Mouse (Mus musculus): ENCODE results near the gene Zdhhc12. TPM values are rescaled to one million over a fixed set of nuclear protein-coding genes. Genes with fewer than 3 reads are reported as not detected.
A peak's percentile ranks its signal among the peaks of the same experiment; 100 is the strongest.

Zdhhc12 gene
- polyA plus RNA-seq, 1 experiment from 2014 or later: 32.0 TPM

DNA sequence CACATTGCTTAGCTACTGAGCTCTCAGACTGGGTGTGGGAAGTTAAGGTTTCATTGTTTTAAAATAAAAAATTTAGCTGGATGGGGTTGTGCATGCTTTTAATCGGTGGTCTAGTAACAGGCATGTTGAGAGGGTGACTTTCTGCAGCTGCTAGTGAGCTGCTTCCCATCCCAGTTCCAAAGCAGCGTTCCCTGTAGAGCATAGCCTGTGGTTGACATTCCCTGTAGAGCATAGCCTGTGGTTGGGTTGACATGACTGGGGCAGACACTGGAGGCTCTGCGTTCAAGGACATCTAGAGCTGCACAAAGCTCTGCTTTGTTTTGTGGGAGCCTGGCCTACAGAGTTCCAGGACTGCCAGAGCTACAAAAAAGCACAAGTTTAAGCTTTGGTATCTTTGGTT is 20.2 kb downstream of the Zdhhc12 start:
- H3K27me3 ChIP-seq (ENCODE audit: control insufficient read depth, insufficient read depth, low read depth, low read length): no peaks in the 10 kb centered on the region
- peaks cover 6% of the 10 kb centered on the region for H3K4me1 ChIP-seq (replicated peaks; ENCODE audit: control insufficient read depth, insufficient read depth, low read length)
- H3K4me3 ChIP-seq (ENCODE audit: low read length): no peak overlapping the region
- WGBS: 79% methylated on average over 3 of the region's 3 CpGs
- peaks cover 22% of the 10 kb centered on the region for H3K36me3 ChIP-seq (ENCODE audit: control insufficient read depth, insufficient read depth, low read length)
- H3K9me3 ChIP-seq (ENCODE audit: control insufficient read depth, low read length): no peaks in the 10 kb centered on the region
- ATAC-seq (ENCODE audit: low read depth): no peak
- no peak overlapping the region for H3K9ac ChIP-seq (ENCODE audit: low read length)
- no peak overlapping the region for H3K4me2 ChIP-seq (ENCODE audit: low read depth, low read length)
- no peak overlapping the region for H3K27ac ChIP-seq (ENCODE audit: low read length)

DNA sequence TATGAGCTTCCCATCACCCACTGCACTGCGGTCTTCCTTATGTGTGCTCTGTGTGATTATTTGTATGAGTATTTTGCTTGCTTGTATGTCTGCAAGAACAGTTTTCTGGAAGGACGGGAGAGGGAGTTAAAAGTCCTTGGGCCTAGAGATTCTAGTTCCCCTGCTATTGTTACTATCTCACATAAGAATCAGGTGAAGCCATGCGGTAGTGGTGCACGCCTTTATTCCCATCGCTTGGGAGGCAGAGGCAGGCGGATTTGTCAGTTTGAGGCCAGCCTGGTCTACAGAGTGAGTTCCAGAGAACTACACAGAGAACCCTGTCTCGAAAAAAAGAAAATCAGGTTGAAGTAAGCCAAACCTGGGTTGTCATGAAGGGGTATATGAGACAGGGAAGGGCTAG is 20.6 kb downstream of the Zdhhc12 start:
- H3K4me1 ChIP-seq (replicated peaks; ENCODE audit: control insufficient read depth, insufficient read depth, low read length): peaks cover 7% of the 10 kb centered on the region
- no peak for ATAC-seq (ENCODE audit: low read depth)
- H3K27ac ChIP-seq (ENCODE audit: low read length): no peak overlapping the region
- no peak overlapping the region for H3K4me2 ChIP-seq (ENCODE audit: low read depth, low read length)
- H3K9me3 ChIP-seq (ENCODE audit: control insufficient read depth, low read length): no peaks in the 10 kb centered on the region
- 79% methylated on average over 7 of the region's 7 CpGs for WGBS
- no peak overlapping the region for H3K9ac ChIP-seq (ENCODE audit: low read length)
- H3K36me3 ChIP-seq (ENCODE audit: control insufficient read depth, insufficient read depth, low read length): peaks cover 22% of the 10 kb centered on the region
- no peaks in the 10 kb centered on the region for H3K27me3 ChIP-seq (ENCODE audit: control insufficient read depth, insufficient read depth, low read depth, low read length)
- no peak overlapping the region for H3K4me3 ChIP-seq (ENCODE audit: low read length)

DNA sequence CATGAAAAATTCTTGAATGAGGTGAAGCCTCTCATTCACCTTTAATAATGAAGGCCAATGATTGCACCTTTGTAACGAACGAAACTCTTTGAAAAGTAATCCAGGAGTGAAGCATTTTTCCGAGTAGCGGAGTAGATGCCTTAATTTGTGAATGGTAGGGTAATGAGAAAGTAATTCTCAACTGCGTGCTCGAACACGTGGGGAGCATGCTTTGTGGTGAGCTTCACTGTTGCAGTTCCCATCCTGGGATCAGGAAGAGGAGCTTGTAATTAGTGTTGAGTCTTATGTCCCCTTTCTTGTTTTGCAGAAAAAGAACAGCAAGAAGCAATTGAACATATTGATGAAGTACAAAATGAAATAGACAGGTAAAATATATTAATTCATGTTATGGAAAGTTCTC is 25.5 kb downstream of the Zdhhc12 start:
- Histone ChIP-seq H3K27me3 (ENCODE audit: control insufficient read depth, insufficient read depth, low read depth, low read length) (no peaks in the 10 kb centered on the region), H3K4me1 (replicated peaks; ENCODE audit: control insufficient read depth, insufficient read depth, low read length) (peaks cover 31% of the 10 kb centered on the region), H3K9ac (ENCODE audit: low read length) (peak overlapping the region; percentile 99), H3K27ac (ENCODE audit: low read length) (no peak overlapping the region), H3K36me3 (ENCODE audit: control insufficient read depth, insufficient read depth, low read length) (peaks cover 22% of the 10 kb centered on the region), H3K4me3 (ENCODE audit: low read length) (peak overlapping the region; percentile 100), H3K4me2 (ENCODE audit: low read depth, low read length) (peak overlapping the region; percentile 79), H3K9me3 (ENCODE audit: control insufficient read depth, low read length) (no peaks in the 10 kb centered on the region)
- ATAC-seq (ENCODE audit: low read depth): no peak
- 14% methylated on average over 7 of the region's 7 CpGs for WGBS

DNA sequence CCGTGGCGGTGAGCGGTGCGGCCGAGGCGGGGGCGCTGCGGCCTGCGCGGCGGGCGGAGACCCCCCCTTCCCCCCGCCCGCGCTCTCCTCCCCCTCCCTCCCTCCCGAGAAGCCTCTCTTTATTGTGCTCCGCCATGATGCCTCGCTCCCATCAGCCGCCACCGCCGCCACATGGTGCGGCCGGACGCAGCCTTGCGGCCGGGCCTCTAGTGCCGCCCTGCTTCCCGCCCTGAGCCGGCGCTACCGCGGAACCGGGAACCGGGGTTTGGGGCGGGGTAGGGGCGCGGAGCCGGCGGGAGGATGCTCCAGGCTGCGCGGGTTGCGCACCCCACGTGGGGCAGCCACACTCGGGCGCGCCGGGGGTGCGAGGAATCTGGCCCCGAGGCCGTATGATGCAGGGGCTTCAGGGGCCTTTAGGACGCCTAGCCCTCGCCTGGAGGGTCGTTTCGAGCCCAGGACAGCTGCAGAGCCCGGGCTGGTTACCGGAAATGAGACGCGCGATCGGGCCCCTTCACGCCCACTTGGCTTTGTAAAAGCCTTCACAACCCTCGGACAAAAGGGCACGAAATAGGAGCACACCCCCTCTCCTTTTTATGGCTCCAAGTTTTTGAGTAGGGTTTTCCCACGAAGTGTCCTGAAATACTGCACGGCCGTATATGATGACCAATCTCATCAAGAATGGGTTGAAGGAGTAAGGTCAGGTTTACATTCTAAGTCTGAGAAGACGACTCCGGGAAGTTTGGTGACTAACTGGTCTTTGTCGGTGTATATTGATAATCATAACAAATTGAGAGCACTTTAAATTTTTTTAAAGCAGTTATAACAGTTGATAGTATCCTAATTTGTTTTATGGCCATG is 26.2 kb downstream of the Zdhhc12 start:
- WGBS: under 1% methylated on average over 53 of the region's 69 CpGs
- H3K27me3 ChIP-seq (ENCODE audit: control insufficient read depth, insufficient read depth, low read depth, low read length): no peaks in the 10 kb centered on the region
- ATAC-seq (ENCODE audit: low read depth): peak; percentile 29
- peak overlapping the region; percentile 100 for H3K4me3 ChIP-seq (ENCODE audit: low read length)
- H3K36me3 ChIP-seq (ENCODE audit: control insufficient read depth, insufficient read depth, low read length): peaks cover 18% of the 10 kb centered on the region
- peaks cover 31% of the 10 kb centered on the region for H3K4me1 ChIP-seq (replicated peaks; ENCODE audit: control insufficient read depth, insufficient read depth, low read length)
- H3K27ac ChIP-seq (ENCODE audit: low read length): peak overlapping the region; percentile 99
- no peaks in the 10 kb centered on the region for H3K9me3 ChIP-seq (ENCODE audit: control insufficient read depth, low read length)
- peak overlapping the region; percentile 79 for H3K4me2 ChIP-seq (ENCODE audit: low read depth, low read length)
- H3K9ac ChIP-seq (ENCODE audit: low read length): peak overlapping the region; percentile 99

DNA sequence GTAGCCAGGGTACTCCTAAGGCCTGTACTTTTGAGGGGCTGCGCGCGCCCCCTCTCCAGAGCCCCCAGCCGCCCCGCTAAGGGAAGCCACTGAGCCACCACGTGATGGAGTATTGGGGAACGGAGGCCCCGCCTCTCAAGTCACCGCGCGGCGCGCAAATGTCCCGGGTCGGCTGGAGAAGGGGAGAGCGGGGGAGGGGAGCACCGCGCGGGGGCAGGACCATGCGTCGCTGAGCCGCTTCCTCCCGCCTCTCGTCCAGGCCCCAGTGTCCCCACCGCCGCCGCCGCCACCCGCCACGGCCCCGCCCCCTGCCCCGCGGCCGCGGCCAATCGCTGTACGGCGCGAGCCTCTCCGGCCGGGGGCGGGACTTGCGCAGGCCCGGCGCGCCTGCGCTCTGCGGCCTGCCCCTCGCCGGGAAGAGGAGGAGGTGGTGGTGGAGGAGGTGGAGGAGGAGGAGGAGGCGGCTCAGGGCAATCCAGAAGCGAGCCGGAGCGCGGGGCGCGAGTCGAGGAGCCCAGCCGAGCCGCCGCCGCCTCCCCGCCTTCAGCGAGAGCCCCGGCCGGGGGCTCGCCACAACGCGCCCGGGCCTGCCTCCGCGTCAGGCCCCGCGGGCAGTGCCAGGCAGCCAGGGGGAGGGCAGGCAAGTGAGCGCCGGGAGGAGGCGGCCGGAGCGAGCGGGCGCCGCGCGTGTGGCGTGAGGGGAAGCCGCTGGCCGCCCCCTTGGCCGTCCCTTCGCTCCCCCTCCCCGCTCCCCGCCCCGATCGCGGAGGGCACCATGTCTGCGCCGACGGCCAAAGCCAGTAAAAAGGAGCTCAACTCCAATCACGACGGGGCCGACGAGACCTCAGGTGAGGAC is 27.2 kb downstream of the Zdhhc12 start:
- peaks cover 14% of the 10 kb centered on the region for H3K36me3 ChIP-seq (ENCODE audit: control insufficient read depth, insufficient read depth, low read length)
- H3K9ac ChIP-seq (ENCODE audit: low read length): peak overlapping the region; percentile 99
- H3K4me3 ChIP-seq (ENCODE audit: low read length): peak overlapping the region; percentile 100
- 0% methylated on average over 37 of the region's 101 CpGs for WGBS
- peak overlapping the region; percentile 99 for H3K27ac ChIP-seq (ENCODE audit: low read length)
- no peaks in the 10 kb centered on the region for H3K9me3 ChIP-seq (ENCODE audit: control insufficient read depth, low read length)
- ATAC-seq (ENCODE audit: low read depth): peak; percentile 94
- H3K27me3 ChIP-seq (ENCODE audit: control insufficient read depth, insufficient read depth, low read depth, low read length): no peaks in the 10 kb centered on the region
- H3K4me2 ChIP-seq (ENCODE audit: low read depth, low read length): peak overlapping the region; percentile 67
- peaks cover 32% of the 10 kb centered on the region for H3K4me1 ChIP-seq (replicated peaks; ENCODE audit: control insufficient read depth, insufficient read depth, low read length)

DNA sequence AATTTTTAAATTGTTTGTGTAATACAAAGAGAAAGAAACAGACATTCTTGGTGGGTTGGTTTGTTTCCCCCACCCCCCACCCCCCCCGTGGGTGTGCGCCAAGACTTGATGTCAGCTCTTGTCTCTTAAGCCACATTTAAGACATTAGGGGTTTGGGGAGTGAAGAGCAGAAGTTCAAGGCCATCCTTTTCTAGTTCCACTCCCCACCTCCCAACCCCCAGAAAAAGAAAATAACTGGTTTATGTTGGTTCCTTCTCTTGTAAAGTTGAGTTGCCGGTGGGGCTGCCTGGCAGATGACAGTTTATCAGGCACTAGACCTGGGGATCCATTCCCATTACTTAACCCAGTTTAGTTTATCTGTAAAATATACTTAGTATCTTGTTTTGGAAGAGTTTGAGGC is 29.1 kb downstream of the Zdhhc12 start:
- 32% methylated on average over 3 of the region's 3 CpGs for WGBS
- H3K9me3 ChIP-seq (ENCODE audit: control insufficient read depth, low read length): no peaks in the 10 kb centered on the region
- peak overlapping the region; percentile 64 for H3K4me3 ChIP-seq (ENCODE audit: low read length)
- H3K27ac ChIP-seq (ENCODE audit: low read length): peak overlapping the region; percentile 97
- H3K9ac ChIP-seq (ENCODE audit: low read length): peak overlapping the region; percentile 6; the same call in 1 of the 2 replicates
- ATAC-seq (ENCODE audit: low read depth): no peak
- H3K4me1 ChIP-seq (replicated peaks; ENCODE audit: control insufficient read depth, insufficient read depth, low read length): peaks cover 35% of the 10 kb centered on the region
- H3K27me3 ChIP-seq (ENCODE audit: control insufficient read depth, insufficient read depth, low read depth, low read length): no peaks in the 10 kb centered on the region
- peaks cover 7% of the 10 kb centered on the region for H3K36me3 ChIP-seq (ENCODE audit: control insufficient read depth, insufficient read depth, low read length)
- H3K4me2 ChIP-seq (ENCODE audit: low read depth, low read length): peak overlapping the region; percentile 79

DNA sequence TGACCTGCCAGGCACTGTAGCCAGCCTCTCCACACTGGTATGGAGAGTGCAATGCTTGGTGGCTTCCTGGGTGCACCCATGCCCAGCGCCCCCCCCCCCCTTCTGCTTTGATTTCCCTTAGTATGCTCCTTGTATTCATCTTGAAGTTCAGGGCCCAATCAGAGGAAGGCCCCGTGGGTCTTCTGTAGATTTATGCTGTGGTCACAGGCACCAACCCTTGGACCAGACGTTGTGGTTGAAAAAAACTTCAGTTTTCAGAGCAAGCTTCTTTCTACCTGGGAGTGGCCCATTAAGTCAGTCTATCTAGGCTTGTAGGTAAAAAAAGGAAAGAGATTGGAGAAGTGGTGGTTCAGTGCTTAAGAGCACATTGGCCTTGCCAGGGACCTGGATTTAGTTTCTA is 29.7 kb downstream of the Zdhhc12 start:
- Histone ChIP-seq H3K27me3 (ENCODE audit: control insufficient read depth, insufficient read depth, low read depth, low read length) (no peaks in the 10 kb centered on the region), H3K36me3 (ENCODE audit: control insufficient read depth, insufficient read depth, low read length) (peaks cover 5% of the 10 kb centered on the region; the same call in 1 of the 2 replicates), H3K9ac (ENCODE audit: low read length) (peak overlapping the region; percentile 85), H3K9me3 (ENCODE audit: control insufficient read depth, low read length) (no peaks in the 10 kb centered on the region), H3K4me2 (ENCODE audit: low read depth, low read length) (peak overlapping the region; percentile 79), H3K27ac (ENCODE audit: low read length) (peak overlapping the region; percentile 97), H3K4me1 (replicated peaks; ENCODE audit: control insufficient read depth, insufficient read depth, low read length) (peaks cover 35% of the 10 kb centered on the region), H3K4me3 (ENCODE audit: low read length) (peak overlapping the region; percentile 64)
- no peak for ATAC-seq (ENCODE audit: low read depth)
- 13% methylated on average over 3 of the region's 3 CpGs for WGBS

DNA sequence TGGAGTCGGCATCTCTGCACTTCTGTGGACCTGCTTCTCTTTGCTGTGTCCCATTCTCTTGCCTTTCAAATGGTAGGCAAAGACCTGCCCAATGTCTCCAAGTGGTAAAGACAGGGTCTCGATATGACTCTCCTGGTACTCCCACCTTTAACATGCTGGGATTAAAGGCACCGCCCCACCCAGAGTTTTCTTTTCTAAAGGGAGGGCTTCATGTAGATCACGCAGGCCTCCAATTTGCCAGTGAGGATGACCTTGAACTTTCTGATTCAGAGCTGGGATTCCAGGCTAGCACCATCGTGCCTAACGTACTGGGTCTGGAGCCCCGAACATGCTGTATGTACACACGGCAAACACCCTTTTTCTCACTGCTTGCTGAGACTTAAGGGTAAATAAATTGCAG is 30.2 kb downstream of the Zdhhc12 start:
- Histone ChIP-seq H3K4me3 (ENCODE audit: low read length) (peak overlapping the region; percentile 64), H3K27ac (ENCODE audit: low read length) (peak overlapping the region; percentile 97), H3K27me3 (ENCODE audit: control insufficient read depth, insufficient read depth, low read depth, low read length) (no peaks in the 10 kb centered on the region), H3K4me1 (replicated peaks; ENCODE audit: control insufficient read depth, insufficient read depth, low read length) (peaks cover 30% of the 10 kb centered on the region), H3K9ac (ENCODE audit: low read length) (peak overlapping the region; percentile 85), H3K36me3 (ENCODE audit: control insufficient read depth, insufficient read depth, low read length) (no peaks in the 10 kb centered on the region; the same call in 1 of the 2 replicates), H3K9me3 (ENCODE audit: control insufficient read depth, low read length) (no peaks in the 10 kb centered on the region), H3K4me2 (ENCODE audit: low read depth, low read length) (peak overlapping the region; percentile 79)
- WGBS: 4% methylated on average over 8 of the region's 8 CpGs
- no peak for ATAC-seq (ENCODE audit: low read depth)

All from lung, embryonic 16.5 days (tissue).